Mouse (Mus musculus) frontal cortex, adult 2 months (tissue): Measurements from ENCODE around the gene Slc16a5. TPM values are rescaled to one million over a fixed set of nuclear protein-coding genes. Genes with fewer than 3 reads are reported as not detected.
"Not testable (repeated sequence)": the region's sequence is repeated elsewhere in the genome, so short reads cannot be mapped to it uniquely, and the experiment has no call there.

ENCODE experiments used
- DNase-seq, 2 experiments: peaks; one replicate each; pipeline ENCODE4 v3.0.0; 2022; ENCODE audit warnings: low spot score in 1 of 2; ENCODE audit errors: extremely low spot score in 1 of 2
- polyA plus RNA-seq: library from polyadenylated mRNA; depleted of rRNA; stranded (reverse); fragments of >200 nt; gene quantifications from 2 replicates; pipeline ENCODE4 v1.2.3, GENCODE M21; 2012

Slc16a5 gene
- polyA plus RNA-seq, 1 experiment: not detected

DNA sequence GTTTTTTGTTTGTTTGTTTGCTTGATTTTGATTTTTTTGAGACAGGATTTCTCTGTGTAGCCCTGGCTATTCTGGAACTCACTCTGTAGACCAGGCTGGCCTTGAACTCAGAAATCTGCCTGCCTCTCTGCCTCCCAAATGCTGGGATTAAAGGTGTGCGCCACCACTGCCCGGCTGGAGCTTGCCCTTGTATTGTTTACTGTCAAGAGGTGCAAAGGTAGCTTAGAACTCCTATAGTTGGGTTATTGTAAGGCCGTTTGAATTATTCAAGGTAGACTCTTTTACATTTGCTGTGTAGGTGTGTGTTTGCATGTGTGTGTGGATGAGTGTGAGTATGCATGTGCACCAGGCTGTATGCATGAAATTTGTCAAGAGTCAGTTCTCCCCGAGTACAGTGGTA is 14.4 kb downstream of the Slc16a5 start:
- not testable (repeated sequence) for DNase-seq

DNA sequence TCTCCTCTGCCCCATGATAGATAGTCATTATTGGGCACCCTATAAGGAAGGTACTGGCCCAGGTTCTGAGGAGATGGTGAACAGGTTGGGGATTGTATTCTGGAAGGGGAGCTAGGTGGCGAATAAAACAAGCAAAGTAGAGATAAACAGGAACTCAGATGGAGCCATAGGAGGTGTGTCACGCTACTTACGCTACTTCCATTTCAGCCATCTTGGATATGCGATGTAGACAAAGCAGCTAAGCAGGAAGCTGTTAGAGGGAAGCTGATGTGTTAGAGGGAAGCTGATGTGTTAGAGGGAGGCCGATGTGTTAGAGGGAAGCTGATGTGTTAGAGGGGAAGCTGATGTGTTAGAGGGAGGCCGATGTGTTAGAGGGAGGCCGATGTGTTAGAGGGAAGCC is 15.1 kb downstream of the Slc16a5 start:
- DNase-seq: not testable (repeated sequence)

DNA sequence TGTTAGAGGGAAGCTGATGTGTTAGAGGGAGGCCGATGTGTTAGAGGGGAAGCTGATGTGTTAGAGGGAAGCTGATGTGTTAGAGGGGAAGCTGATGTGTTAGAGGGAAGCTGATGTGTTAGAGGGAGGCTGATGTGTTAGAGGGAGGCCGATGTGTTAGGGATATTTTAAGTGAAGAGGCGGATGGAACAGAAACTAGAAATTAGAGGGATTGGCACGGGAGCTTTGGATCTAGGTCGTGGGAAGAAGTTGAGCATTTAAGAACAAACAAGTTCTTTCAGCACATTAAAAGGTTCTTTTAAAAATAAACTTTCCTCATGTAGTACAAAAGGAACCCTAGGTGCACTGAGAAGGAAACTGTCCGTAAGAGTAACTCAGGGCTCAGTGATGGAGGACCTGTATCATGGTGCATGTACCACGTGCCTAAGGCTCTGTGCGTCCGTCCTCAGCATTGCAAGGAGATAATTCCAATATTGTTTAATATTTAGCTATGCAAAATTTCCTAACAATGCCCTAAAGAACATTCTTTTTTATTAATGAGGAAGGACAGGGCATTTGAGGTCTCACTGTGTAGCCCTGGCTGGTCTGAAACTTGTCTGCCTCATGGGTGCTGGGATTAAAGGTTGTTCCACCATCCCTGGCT is 16.1 kb downstream of the Slc16a5 start:
- DNase-seq: peak in 1 of 2 experiments; percentile 57

DNA sequence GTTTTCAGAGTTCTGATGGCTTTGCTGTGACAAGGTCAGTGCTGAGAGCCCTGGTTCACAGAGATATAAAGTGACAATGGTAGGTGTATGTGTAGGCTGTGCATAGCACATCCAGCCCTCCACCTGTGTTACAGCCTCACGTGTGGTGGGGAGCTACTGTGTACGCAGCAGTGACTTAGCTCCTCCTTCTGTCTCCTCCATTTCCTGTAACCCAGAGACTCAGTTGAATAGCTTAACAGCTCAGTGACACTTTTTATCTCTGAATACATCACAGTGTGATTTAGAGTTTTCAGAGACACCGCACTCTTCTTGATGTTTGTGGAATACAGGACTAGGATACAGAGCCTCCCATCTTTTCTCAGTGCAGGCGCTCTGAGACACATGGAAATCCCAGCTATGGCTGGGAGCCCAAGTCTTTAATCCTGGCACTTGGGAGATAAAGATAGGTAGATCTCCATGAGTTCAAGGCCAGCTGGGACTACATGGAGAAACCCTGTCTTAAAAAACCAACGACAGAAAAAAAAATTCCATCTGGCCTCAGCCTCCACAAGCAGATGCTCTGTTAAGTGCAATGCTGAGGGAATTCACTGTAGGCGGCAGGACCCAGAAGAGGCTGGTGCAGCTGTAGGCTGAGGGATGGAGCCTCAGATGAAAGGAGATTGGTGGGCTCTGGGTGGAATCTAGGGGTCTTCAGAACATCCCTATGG is 19.4 kb downstream of the Slc16a5 start:
- DNase-seq: peak; percentile 79 to 84

DNA sequence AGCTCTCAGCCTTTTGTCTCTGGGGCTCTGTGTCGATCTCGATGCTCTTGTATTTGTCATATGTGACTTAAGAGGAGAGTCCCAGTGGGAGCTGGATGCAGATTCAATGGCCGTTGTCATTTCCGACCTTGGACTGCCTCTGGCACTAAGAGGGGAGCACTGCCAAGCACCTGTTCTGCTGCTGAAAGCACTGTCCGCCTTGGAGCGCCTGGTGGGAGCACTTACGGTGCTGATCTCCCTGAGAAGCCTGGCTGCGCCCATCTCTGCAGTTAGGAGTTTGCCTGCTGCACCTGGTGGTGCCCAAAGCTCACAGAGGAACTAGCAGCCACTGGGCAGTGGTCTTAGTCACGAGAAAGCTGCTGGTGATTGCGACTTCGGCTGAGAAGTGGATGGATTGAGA is 21.0 kb downstream of the Slc16a5 start:
- no peak for DNase-seq

DNA sequence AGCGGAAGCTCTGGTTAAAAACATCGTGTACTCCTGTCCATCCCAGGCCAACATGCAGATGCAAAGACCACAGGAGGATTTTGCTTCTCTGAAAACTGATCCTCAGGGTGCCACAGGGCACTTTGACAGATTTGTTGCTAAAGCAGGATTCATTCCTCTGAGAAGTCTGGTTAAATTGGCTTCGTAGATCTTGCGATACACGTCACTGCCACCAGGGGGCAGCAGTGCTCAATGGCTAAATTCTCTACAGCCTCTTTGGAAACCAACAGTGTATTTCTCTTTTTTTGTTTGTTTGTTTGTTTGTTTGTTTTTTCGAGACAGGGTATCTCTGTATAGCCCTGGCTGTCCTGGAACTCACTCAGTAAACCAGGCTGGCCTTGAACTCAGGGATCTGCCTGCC is 21.5 kb downstream of the Slc16a5 start:
- peak in 1 of 2 experiments; percentile 91 for DNase-seq

DNA sequence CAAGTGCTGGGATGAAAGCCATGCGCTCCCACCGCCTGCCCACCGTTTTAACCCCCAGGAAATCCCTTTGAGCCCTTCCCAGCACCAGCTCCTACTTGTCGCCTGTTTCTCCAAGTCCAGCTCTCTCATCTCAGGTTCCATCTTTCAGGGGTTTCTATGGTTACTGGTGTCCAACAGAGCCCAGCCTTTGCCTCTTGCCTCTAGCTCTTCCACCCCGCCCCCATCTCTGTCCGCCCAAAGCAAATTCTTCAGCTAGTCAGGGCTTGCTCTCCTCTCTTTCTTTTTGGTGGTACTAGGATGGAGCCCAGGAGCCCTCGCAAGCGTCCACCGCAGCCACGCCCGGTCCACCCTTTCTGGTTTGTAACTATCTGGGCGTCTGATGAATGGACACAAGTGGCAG is 22.9 kb downstream of the Slc16a5 start:
- no peak for DNase-seq

DNA sequence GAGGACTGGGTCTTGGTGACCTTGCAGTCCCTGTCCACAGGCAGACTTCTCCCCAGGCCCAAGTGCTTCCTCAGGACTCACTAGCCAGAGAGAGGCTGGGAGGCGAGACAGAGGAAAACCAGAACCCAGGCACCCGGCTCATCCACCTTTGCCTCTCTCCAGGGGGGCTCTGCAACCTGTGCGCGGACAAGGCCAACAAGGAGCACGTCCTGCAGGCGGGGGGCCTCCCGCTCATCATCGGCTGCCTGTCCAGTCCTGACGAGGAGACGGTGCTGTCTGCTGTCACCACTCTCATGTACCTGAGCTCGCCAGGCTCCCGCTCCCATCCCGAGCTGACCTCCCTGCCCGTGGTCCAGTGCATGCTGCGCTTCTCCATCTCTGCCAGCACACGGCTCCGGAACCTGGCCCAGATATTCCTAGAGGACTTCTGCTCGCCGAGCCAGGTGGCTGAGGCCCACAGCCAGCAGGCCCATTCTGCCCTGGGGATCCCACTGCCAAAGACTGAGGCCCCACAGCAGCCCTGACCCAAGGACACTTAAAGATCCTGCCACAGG is 26.4 kb downstream of the Slc16a5 start:
- DNase-seq: no peak

DNA sequence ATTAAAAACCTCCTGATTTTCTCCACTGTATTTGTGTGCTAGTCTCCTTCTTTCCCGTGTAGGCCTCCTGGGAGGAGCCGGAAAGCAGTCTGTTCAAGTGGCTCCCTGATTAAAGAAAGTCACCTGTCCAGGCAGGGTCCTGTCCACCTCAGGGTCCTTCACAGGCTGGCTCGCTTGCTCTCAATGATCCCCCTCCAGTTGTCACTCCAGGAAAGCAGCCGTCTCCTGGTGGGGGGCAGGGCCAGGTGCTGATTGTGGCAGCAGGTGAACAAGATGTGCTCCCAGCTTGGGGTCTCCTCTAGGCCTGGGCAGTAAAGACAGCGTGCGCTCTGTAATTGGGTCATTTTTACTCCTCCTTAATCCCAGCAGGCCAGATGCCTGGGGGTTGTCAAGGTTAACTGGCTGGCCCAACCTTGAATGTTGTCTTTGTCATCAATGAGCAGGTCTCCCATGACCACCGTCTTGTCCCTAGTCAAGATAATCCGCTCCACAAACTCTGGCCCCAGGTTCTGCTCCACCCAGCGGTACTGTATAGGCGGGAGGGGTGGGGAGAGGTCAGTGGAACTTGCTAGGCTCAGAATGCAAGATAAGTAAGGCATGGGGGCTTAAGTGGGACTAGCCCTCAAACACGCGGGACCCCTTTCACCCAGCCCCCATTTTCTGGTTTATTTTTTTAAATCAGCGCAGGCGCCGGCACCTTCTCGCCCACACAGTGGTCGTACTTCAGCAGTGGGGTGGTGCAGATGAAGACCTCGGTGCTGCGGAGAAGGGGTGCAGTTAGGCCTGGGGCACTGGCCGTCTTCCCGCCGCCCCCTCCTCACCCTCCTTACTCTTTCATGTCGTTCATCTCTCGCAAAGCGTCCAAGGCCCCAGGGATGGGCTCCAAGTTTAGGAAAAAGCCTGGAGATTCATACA is 28.4 kb downstream of the Slc16a5 start:
- no peak for DNase-seq

DNA sequence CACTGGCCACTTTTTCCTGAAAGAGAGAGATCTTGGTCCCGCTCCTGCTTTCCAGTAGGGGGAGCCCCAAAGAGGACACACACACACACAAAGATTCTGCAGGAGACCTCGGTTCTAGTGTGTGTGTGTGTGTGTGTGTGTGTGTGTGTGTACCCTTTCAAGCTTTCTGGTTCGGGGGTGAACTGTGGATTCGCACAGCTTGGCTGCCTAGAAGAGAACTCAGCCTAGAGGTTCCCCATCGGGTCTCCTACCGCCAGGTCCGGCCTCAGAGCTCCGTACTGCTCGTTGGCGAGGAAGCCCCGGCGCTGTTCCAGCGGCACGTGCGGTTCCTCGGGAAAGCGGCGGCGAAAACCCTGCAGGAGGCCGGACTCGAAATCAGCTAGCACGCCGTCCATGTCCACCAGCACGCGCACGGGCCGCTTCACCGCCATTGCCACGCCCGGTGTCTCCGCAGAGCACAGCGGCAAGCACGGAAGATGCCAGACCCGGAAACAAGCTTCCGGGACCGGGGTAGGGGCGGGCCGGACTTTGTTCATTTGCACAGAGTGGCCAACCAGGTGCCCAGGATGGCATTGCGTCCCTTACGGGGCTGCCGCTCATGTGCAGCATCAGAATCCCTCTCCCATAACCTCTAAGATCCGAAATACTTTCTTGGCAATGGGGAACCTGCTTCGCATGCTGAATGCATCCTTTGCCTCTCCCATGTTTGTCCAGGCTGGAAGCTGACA is 29.2 kb downstream of the Slc16a5 start, which contains the start of gene Nt5c:
Nt5c (minus strand) TSS at position 507 of the 728 bp plus-strand sequence.
- peak; percentile 78 to 85 for DNase-seq

DNA sequence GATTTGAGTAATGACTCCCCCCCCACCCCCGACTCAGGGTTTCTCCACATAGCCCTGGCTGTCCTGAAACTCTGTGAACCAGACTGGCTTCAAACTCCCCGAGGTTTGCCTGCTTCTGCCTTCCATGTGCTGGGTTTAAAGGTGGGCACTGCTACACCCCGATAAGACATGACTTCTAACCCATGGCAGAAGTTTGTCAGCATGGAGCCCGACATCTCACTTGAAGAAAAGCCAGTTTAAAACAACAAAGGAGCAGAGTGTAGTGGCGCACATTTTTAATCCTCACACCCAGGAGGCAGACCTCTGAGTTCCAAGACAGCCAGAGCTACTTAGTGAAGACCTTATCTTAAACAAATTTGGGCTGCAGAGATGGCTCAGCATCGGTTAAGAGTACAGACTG is 30.1 kb downstream of the Slc16a5 start:
- DNase-seq: no peak

DNA sequence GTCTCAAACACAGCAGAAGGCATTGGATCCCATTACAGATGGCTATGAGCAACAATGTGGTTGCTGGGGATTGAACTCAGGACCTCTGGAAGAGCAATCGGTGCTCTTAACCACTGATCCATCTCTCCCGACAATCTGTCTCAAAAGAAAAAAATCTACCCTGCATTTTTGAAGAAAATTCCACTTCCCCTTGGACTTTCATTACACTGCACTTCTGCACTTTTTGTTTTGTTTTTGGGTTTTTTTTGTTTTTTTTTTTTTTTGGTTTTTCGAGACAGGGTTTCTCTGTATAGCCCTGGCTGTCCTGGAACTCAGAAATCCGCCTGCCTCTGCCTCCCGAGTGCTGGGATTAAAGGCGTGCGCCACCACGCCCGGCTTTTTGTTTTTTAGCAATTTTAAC is 34.3 kb downstream of the Slc16a5 start:
- DNase-seq: not testable (repeated sequence)

DNA sequence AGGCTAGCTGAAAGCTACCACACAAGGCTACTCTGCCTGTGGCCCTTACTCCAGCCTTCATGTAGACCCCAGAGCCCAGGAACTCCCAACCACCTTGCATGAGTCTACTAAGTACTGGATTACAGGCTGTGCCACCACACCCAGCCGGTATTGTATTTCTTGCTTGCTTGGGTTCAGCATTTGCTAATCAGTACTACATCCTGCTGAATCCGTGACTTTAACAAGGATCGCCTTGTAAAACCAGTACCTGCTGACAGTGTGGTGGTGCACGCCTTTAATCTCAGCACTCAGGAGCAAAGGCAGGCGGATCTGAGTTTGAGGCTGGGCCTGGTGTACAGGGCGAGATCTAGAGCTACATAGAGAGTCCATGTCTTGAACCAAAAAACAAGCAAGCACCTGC is 40.4 kb downstream of the Slc16a5 start:
- no peak for DNase-seq

DNA sequence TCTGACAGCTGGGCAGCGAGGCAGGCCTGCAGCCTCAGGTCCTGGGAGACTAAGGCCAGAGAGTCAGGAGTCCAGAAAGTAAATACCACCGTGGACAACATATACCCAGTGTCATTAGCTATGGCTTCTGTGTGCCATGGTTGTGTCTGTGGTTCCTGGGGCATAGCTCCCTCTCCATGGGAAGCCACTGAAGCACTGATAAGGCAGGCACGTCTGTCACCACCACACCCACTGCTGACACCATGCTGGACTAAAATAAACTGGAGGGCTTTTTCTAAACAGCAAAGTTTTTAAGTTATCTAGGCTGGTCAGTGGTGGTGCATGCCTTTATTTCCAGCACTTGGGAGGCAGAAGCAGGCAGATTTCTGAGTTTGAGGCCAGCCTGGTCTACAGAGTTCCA is 44.3 kb downstream of the Slc16a5 start:
- no peak for DNase-seq

DNA sequence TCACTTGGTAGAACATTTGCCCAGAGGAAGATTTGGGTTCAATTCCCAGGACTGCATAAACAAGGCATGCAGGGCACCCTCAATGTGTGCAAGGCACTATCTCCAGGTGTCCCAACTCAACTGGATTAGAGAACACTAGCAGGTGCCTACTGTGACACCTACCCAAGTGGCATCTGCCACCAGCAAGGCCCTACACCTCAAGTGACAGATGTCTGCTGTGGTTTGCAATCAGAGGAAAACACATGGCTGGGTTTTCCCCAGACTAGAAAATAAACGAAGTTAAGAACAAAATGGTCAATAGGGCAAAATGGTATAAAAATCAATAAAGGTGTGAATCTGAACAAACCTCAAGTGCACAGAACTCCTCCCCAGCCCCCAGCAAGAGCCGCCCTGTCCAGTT is 45.8 kb downstream of the Slc16a5 start:
- no peak for DNase-seq

DNA sequence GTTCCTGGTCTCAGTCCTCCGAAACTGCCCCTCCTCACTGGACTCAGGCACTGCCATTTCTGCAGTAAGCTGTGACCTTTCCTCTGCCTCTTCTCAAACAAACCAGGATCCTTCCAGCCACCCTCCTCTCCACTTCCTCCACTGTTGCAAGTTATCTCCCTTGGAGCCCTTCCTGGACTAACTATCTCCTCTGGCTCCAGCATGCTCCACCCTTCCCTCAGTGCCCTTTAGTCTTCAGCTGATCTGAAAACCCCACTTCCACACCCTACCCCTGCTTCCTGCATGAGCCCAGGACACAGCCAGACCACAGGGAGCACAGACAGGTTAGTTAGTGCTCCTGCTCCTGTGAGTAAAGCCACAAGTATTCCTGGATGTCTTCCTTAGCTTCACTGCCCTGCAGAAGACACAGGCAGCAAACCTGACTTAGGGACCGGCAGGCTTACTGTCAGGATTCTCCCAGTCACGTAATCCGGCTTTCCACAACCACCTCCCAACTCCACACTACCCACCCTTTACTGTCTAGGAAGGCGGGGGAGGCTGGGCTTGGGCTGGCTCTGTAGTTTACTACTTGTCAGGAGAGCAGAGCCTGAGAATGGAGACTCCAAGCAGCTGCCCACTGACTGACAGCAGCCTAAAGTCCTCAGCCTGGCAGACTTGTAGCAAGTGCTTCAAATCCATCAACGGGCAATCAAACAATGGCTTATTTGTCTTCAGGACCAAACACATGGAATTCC is 47.7 kb downstream of the Slc16a5 start:
- DNase-seq: peak in 1 of 2 experiments; percentile 50

DNA sequence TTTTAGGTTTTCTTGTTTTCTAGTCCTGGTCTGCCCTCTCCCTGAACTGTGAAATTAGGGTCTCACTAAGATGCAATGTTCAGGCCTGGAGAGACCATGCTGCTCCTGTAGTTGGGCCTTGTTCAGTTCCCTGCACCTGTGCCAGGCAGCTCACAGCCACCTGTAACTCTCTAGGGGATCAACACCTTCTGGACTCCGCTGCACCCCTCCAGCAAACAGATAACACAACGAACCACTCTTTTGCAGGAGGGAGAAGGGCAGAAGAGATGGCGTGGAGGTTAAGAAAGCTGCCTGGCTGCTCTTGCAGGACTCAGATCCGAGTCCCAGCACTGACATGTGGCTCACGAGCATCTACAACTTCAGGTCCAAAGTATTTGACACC is 48.2 kb downstream of the Slc16a5 start:
- no peak for DNase-seq

DNA sequence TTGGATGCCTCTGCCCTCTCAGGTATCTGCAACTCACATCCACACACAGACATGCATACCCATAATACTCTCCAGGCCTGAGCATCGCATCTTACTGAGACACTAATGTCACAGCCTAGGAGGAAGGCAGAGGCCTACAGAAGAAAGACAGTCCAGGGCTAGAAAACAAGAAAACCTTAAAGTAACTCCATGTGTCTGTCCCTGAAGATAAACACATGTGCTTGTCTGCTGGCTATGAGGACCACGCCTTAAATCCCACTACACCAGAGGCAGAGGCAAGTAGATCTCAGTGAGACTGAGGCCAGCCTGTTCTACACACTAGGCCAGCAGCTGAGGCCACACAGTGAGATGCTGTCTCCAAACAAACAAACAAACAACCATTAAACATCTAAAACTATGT is 48.8 kb downstream of the Slc16a5 start:
- DNase-seq: no peak

DNA sequence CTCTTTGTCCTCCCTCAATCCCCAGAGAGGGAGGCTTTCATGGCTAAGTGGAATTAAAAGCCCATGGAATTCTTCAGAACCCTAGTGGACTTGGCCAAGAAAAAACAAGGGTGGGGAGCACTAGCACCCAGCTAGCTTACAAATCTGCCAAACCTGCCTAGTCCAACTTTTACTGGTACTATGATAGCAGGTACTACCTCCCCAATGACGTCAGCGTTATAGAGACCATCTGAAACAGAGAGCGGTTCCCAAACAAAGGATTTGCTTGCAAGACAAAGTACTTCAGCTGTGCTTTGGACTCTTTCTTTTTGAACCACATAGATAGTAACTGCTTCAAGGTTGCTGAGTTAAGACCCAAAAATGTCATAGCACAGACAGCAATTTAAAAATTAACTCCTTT is 49.7 kb downstream of the Slc16a5 start:
- DNase-seq: no peak
